Mouse (Mus musculus): ENCODE data around the gene St6gal1.
A peak's percentile ranks its signal among the peaks of the same experiment; 100 is the strongest.

The St6gal1 gene

GRCm38 (mm10) chr16:23253620-23254019, 29.1 kb downstream of the St6gal1 start:
- no peak for DNase-seq

- DNase-seq: no peak
Measured at GRCm38 (mm10) chr16:23254062-23254461, 29.5 kb downstream of the St6gal1 start.

- no peak for DNase-seq
Measured at GRCm38 (mm10) chr16:23256638-23257037, 32.1 kb downstream of the St6gal1 start.

GRCm38 (mm10) chr16:23258429-23258822, 33.9 kb downstream of the St6gal1 start:
- no peak for DNase-seq

GRCm38 (mm10) chr16:23258823-23259457, 34.4 kb downstream of the St6gal1 start:
- DNase-seq: peak; percentile 43

- DNase-seq: no peak
Measured at GRCm38 (mm10) chr16:23259580-23259979, 35.0 kb downstream of the St6gal1 start.

- no peak for DNase-seq
Measured at GRCm38 (mm10) chr16:23262131-23262768, 37.7 kb downstream of the St6gal1 start.

- no peak for DNase-seq
Measured at GRCm38 (mm10) chr16:23262846-23263245, 38.3 kb downstream of the St6gal1 start.

- no peak for DNase-seq
Measured at GRCm38 (mm10) chr16:23264999-23265398, 40.5 kb downstream of the St6gal1 start.

- no peak for DNase-seq
Measured at GRCm38 (mm10) chr16:23265481-23265880, 40.9 kb downstream of the St6gal1 start.

GRCm38 (mm10) chr16:23266293-23266692, 41.8 kb downstream of the St6gal1 start:
- DNase-seq: no peak

GRCm38 (mm10) chr16:23266896-23267295, 42.4 kb downstream of the St6gal1 start:
- DNase-seq: no peak

GRCm38 (mm10) chr16:23268231-23268630, 43.7 kb downstream of the St6gal1 start:
- DNase-seq: no peak

GRCm38 (mm10) chr16:23269056-23269983, 44.8 kb downstream of the St6gal1 start:
- DNase-seq: no peak

- peak; percentile 38 for DNase-seq
Measured at GRCm38 (mm10) chr16:23269984-23270912, 45.7 kb downstream of the St6gal1 start.

GRCm38 (mm10) chr16:23270913-23271253, 46.3 kb downstream of the St6gal1 start:
- no peak for DNase-seq

- DNase-seq: no peak
Measured at GRCm38 (mm10) chr16:23271746-23272520, 47.4 kb downstream of the St6gal1 start.

GRCm38 (mm10) chr16:23272521-23273230, 48.1 kb downstream of the St6gal1 start:
- DNase-seq: no peak

GRCm38 (mm10) chr16:23274005-23274404, 49.5 kb downstream of the St6gal1 start:
- no peak for DNase-seq

- DNase-seq: no peak
Measured at GRCm38 (mm10) chr16:23274606-23275310, 50.2 kb downstream of the St6gal1 start.

Measured in kidney, postnatal 10 days (tissue).